Mouse (Mus musculus) megakaryocyte-erythroid progenitor cell, adult 5-6 weeks (primary cell): ENCODE data around the gene Ube2t. TPM values are rescaled to one million over a fixed set of nuclear protein-coding genes. Genes with fewer than 3 reads are reported as not detected.

ENCODE experiments used
- ATAC-seq: replicated peaks from 2 replicates; pipeline ENCODE4 v1.8.0; 2016; ENCODE audit warnings: mild to moderate bottlenecking, inconsistent platforms; ENCODE audit not compliant: severe bottlenecking, poor library complexity, low FRiP score, low TSS enrichment
- total RNA-seq, 2 experiments: library from RNA; stranded (forward) in 1 of 2; stranded (reverse) in 1 of 2; fragments of 200-1000, 215-1000 nt in 1 of 2; fragments of >200 nt in 1 of 2; fragmentation: Nextera tagmentation in 1 of 2; gene quantifications; 2 replicates each; pipeline ENCODE4 v1.2.3; 2014 to 2017

Ube2t gene
- total RNA-seq, 2 experiments from 2014 or later: 23.4 to 82.8 TPM

DNA sequence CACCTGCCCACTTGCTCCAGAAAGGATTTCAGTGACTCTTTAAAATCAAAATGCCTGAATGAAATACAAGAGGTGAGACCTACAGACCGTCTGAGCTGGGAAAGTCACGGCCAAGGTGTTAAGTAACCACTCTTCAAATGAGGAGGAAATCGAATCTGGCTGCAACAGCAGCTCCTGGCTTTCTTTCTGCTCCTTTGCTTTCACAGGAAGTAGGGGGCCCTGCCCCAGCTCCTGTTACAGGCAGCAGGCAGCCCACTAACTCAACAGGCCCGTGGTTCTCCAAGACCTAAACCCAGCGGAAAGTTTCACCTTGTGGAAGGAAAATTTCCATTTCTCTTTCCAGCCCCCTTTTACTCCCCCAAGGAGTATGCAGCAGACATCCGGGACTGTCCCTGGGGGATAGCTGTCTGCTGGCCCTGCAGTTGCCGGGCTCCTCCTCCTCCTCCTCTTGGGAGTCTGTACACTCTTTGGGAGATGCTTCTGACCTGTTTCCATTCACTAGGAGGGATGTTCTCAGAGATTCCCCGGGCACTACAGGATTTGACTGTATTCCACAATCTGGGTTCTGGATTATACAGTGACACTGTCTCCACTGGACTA, 29.8 kb downstream of the Ube2t start:
- ATAC-seq: no peak

DNA sequence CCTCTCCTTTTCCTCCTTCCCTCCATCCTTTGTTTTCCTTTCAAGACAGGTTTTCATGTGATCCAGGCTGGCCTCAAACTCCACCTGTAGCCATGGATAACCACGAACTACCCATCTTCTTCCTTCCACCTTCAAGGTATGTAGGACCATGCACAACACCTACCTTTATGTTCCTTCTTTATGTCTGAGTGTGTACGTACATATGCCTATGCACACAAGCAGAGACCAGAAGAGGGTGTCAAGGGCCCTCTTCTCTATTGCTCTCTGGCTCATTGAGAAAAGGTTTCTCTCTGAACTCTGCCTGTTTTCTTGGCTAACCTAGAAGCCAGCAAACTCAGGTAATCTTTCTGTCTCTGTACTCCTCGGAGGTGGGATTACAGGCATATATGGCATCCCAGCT, 32.4 kb downstream of the Ube2t start:
- no peak for ATAC-seq

DNA sequence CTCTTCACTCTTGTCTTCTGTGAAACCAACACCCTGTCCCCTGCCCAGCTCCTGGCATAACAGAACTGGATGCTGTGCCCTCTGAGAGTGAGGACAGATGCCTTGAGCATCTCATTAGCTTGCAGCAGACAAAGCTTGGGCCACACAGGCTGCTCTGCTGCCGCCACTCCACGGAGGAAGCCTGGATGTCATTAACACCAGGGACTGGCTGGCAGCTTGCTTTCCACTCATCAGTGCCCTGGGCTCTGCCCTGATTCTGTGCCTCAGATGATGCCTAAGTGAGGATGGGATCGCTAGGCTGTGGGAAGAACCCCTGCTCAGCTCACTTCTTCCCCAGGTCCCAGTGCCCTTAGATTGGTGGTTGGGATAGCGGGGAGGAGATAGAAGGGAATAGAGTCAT, 33.1 kb downstream of the Ube2t start:
- ATAC-seq: no peak

DNA sequence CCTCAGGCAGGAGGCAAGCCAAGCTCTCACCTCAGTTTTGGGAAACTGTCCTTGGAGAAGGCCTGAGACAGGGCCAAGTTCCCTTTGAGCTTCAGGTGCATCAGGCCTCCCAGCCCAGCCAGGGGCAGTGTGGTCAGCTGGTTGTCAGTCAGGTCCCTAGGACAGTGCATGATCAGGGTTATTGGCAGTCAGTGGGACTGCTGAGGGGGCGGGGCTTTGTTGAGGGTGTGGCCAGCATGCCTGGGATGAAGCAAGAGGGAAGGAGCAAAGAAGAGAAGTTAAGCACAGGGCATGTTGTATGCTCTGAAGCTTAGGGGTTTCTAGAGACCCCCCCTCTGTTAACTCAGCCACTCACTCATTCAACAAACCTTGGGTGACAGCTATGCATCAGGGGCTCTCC, 33.6 kb downstream of the Ube2t start:
- no peak for ATAC-seq

DNA sequence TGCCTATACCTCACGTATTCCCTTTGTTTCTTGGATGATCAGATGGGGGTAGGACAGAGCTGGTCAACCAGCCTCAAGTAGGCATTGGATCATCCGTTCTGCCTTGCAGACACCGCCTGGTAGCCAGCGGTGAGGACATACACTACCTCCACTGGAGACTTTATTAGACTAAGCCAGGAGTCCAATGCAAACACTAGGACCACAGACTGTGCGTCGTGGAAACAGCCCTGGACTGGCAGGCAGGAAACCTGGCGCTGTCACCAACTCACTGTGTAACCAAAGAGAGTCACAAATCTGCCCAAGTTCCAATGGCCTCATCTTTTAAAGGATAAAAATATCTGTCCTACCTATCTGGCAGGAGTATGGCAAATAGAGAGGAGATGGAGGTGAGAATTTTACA, 34.1 kb downstream of the Ube2t start:
- no peak for ATAC-seq

DNA sequence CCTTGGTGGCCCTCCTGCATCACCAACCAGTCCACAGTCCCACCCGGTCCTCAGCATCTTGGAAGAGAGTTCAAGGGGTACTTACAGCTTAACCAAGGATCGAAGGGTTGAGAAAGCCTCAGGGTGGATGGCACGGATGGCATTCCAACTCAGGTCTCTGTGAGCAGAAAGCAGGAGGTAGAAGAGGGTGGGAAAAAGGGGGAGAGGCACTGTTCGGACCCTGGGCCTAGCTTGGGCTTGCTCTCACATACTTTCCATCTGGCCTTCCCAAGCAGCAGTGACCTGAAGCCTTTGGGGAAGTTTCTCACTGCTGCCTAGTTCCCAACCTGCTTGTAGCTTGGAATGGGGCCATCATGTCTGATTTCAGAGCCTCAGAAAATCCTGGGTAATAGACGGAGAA, 35.2 kb downstream of the Ube2t start:
- ATAC-seq: no peak

DNA sequence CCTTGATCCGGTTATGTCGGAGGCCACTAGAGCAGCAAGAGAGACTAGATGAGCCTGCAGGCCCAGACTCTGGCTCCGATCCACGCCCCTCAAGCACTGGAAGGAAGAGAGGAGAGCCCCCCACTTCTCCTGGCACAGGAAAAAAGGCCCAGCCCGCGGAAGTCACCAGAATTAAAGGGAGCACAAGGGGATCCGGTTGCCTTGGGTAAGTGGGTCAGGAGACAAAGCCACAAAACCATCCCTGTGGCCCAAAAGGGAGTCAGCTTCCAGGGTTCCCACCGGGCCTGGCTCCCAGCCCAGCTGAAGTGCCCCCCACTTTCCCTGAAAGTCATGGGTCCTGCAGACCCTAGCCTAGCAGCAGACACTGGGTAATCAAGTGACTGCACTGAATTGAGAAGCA, 35.9 kb downstream of the Ube2t start:
- ATAC-seq: no peak

DNA sequence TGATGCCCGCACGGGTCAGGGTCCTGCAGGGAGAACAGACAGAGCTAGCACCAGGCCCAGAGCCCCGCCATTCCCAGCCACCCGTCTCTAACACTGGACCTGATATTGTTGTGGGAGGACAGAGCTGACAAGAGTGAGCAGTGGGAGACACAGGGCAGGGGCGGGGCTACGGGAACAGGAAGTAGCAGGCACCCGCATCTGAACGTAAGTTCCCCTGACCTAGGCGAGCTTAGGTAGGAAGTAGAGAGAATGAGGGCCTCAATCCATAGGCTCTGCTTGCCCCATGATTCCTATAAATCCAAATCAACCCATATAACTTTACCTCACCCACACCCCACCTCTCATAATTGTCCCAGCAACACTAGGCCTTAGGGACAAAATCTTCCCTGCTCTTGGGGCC, 38.2 kb downstream of the Ube2t start:
- no peak for ATAC-seq

DNA sequence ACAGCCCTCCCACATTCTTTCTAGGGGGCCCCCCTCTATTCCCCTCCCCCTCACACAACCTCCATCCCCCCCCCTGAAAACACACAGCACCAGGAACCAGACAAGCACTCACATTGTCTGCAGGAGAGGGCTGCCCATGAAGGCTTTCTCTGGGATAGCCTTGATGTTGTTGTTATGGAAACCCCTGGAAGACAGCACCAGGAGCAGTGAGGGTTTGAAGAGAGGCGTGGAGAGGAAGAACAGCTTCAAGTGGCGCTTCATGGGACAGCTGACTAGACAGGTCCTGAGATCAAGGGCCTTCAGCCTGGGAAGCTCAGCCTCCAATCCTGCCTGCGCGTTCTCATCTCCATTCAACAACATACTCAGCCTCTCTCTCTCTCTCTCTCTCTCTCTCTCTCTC, 41.0 kb downstream of the Ube2t start:
- ATAC-seq: no peak

DNA sequence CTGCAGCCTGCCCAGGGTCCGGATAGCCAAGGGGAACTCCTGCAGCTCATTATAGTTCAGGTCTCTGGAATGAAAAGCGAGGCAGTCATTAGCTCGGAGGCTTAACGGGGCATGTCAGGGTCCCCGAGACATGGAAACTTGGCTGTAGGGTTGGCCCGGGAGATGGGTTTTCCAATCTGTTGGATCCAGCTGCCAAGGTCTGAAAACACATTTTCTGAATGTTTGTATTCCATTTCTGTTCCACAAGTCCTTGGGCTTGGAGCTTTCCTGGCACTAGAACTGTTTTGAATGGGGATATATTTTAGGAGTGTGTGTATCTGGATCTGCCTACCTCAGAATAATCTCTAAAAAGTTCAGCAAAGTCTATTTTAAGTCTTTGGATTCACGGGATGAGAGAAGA, 43.3 kb downstream of the Ube2t start:
- no peak for ATAC-seq

DNA sequence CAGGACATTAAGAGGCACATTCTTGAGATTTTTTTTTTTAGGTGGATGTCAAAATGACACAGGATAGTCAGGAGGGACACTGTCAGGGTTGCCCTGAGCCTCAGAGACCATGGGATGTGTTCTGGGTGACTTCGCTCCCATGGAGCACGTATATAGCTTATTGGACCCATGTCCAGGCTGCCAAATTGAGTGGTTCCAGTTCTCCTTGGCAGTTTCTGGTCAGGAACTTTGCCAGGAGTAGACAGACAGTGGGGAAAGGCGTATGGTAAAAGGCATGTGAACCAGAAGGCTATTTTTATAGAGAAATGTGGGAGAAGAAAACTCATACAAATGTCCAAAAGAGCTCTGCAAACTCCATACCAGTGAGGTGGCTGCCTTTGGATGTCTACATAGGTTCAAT, 47.5 kb downstream of the Ube2t start:
- ATAC-seq: no peak

DNA sequence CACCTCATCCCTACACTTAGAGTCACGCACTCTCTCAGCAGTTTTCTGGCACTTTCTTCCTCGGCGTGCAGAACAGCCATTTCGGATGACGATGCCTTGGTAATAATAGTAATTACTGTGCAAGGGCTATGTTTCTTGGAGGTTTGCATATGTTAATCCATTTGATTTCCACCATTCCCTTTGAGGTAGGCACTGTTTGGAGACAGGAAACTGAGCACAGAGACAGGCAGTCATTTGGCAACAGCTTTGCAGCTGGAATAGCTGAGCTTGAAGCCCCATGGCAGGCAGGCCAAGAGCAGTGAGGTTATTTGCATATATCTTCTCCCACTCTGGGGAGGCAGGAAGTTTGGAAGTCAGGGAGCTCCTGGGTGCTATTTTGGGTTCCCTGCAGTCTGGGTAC, 49.5 kb downstream of the Ube2t start:
- ATAC-seq: no peak

DNA sequence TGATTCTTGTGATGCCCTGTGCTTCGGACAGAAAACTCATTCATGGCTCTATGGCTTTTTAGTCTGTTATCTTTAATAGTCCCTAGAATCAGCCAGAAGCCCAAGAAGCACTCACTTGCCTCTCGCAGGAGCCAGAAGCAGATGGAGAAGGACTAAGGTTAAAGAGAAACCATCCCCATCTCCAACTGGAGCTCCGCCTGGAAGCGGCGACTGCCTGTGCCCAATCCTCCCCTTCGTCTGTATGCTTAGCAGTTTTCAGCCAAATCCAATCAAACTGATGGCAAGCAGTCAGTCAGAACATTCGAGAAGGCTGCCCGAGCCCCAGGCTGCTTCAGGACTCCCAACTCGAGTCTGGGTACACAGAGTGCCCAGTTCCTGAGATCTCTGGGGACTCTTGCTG, 50.1 kb downstream of the Ube2t start:
- ATAC-seq: no peak

DNA sequence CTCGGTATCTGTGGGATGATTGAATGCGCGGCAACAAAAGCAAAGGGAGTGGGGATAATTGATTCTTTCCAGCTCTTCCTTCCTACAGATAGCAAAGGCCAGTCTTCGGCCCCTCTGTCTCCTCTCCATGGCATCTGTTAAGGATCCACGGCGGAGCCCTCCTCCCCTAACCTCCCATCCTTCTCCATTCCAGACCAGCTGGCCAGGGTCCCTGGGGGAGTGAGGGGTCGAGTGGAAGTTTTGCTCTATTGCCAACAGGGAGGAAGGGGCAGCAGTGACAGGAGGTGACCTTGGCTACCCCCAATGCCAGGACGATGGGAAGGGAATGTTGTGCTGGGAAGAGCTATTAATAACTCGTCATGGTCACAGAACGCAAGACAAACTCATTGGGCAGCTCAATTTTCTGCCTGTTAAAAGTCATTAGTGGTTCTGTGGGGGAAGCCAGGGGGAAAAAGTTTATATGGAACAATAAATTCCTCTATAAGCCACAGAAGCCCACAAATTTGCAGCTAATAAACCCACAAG, 52.6 kb downstream of the Ube2t start:
- no peak for ATAC-seq

DNA sequence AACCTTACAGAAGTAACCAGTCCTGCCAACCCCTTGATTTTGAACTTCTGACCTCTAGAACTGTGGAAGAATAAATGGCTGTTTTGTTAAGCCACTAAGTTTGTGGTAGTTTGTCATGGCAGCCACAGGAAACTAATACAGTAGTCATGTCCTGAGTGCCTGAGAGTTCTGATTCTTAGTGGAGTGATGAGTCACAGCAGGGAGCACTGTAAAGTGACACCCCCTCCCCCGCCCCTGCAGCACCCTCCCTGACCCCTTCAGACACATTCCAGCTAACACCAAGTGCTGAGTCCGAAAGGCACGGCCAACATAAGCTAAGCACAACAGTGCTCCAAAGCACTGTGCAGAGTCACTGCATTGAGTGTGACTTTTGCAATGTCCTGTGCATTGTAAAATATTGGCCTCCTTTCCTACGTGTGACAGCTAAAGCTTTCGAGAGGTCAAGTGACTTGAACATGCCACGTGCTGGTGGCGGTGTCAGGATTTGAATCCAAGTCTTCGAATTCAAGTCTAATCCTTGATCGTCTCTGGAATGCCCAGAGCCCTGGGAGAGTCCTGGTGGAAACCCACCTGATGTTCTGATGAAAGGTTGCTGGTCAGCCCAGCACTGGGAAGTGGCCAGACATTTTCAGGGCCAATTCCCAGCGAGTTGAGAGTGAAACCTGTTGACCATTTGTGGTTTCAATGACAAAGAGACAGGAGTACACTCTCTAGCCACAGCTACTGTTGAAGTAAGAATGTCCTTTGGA, 54.7 kb downstream of the Ube2t start:
- no peak for ATAC-seq

DNA sequence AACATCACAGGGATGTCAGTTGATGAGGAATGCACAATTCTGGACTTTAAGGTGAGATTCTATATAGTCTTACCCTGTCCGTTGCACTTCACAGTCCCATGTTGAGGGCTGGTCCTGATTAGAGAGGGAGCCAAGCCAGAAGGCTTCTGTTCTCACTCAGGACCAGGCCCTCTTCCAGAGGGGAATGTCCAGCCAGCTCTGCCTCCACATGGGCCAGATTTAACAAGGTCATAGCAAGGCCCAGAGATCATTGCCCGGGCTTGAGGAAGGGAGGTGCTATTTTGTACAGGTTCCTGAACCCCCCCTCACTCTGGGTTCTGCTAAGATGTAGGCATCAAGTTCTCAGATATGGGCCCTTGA, 55.3 kb downstream of the Ube2t start:
- no peak for ATAC-seq

DNA sequence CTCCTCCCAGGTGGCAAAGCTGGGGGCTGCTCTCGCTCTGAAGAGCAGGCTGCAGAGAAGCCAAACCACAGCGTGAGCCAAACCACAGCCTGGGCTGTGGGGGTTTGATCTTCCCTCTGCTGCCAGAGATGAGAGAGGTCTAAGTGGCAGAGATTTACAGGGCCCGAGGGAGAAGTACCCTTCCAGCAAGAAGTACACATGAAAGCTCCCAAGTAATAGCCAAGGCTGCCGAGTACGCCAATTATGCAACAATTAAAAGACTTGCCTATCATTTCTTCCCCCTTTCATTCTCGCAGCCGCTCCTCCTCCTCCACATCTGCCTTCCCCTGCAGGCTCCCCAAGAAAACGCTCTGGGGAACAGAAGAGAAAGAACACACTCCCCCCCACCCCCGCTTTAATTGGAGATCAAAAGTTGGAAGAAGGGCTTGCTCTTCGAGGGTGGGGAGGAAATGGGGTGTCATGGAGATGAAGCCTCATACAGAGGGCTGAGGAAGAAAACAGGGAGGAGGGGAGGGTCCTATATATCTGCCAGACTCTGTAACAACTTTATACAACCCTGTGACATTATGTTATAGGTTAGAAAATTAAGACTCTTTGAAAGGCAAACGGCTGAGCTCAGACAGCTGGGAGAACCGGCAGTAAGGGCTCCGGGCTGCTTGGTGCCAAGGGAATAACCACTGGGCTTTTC, 56.9 kb downstream of the Ube2t start:
- ATAC-seq: no peak

DNA sequence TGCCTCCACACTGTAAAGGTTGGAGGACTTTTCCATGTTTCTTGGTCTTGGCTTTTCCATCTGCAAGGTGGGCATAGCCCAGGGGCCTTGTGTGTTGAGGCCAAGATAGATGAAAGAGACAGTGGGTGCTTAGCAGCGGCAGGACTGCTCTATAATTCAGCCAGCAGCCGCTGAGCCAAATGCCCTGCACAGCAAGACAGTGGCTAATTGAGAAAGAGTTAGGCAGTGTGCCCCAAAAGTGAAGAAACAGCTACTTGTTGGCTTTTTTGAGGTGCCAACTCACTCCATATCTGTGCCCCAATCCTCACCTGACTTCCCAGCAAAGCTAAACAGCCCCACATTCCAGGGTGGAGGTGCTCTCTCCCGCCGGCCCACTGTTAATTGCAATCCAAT, 57.4 kb downstream of the Ube2t start:
- no peak for ATAC-seq

DNA sequence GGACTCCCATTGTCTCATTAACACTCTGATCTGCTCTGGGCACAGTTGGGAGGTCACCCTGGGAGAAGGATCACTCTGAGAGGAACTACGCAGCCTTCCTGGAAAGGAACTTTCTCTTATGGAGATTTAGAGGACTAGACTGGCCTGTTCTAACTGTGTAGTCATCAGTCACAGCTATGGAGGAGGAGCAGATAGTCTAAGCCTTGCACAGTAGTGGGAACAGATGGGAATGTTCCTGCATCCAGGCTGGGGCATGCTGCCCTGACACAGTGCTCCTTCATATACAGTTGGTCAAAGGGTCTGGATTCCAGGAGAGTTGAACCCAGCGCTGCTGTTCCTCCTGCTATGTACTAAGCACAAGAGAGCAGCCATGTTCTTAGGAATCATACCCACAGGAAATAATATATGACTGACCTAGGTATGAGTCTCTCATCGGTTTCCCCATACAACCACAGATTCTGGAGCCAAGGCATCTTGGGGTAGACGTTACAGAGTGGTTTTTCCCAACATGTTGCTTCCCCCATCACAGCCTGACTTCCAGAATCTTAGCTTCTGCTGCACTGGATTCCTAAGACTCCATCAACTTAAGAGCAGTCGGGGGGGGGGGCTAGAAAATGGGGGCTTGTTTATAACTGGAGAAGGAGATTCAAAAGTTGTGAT, 58.0 kb downstream of the Ube2t start:
- no peak for ATAC-seq

DNA sequence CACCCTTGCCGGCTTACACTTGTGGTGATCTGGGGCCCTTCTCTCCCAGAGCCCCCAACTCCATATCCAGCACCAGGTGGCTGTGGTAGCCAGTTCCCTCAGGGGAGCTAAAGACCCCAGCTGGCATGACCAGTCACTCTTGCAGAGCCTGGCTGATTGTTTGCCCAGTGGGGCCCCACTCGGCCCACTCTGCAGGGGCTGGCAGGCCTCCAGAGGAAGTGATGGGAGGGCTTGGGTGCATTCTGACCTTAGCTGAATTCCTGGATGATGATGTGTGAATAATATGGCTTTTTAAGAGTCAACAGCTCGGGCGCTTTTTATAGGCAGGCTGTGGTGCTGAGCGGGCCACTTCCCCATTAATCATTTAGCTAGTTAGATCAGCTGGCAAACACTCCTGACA, 58.6 kb downstream of the Ube2t start:
- ATAC-seq: no peak
